Mouse (Mus musculus) ovary, adult 10 weeks (tissue): ENCODE data around the gene Sec14l2. TPM values are rescaled to one million over a fixed set of nuclear protein-coding genes. Genes with fewer than 3 reads are reported as not detected.

Source experiments
- polyA plus RNA-seq: library from polyadenylated mRNA; stranded (reverse); fragments of 350-450 nt; fragmentation: Illumina TruSeq; extraction: RNeasy Lipid Tissue Mini Kit (QIAGEN cat#74804); gene quantifications from one replicate; pipeline ENCODE4 v1.2.3, GENCODE M21; 2014

Gene Sec14l2
- polyA plus RNA-seq: 0.29 TPM

DNA sequence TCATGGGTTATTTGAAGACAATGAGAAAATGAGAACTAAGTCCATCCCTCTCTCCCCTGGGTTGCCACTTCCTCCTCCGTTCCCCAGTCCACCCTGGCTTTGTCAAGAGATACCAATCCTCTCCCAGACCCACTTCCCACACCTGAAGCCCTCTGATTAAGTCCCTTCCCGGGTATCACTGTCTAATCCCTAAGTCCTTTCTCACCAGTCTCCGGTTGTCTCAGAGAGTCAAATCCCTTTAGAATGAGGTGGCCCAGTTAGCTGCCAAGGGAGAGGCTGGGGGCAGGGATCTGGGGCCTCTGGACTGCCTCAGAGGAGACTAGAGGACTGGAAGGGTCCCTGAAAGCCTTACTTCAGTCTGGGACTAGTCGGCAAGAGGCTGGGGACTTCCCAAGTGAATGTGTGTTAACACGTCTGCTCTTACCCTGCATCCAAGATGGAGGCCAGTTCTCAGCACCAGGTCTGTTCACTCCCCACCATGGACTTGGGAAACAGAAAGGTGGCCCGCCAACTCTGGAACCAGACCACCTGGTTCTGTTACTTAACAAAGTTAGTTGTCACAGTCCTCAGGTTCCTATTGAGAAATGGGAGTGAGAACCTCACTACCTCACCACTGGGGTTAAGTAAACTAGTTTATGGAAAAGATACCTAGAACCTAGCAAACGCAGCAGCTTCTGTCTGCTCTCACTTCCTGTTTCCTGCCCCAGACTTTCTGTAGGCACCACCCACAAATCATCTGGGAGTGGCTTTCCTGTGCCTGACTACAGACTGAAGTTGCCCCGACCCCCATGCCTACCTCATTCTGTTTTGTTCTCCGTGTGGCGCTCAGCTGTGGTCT is at the start of gene Sec14l2:
TSS of gene Sec14l2 (minus strand) at position 674 of the 838 bp plus-strand sequence.

DNA sequence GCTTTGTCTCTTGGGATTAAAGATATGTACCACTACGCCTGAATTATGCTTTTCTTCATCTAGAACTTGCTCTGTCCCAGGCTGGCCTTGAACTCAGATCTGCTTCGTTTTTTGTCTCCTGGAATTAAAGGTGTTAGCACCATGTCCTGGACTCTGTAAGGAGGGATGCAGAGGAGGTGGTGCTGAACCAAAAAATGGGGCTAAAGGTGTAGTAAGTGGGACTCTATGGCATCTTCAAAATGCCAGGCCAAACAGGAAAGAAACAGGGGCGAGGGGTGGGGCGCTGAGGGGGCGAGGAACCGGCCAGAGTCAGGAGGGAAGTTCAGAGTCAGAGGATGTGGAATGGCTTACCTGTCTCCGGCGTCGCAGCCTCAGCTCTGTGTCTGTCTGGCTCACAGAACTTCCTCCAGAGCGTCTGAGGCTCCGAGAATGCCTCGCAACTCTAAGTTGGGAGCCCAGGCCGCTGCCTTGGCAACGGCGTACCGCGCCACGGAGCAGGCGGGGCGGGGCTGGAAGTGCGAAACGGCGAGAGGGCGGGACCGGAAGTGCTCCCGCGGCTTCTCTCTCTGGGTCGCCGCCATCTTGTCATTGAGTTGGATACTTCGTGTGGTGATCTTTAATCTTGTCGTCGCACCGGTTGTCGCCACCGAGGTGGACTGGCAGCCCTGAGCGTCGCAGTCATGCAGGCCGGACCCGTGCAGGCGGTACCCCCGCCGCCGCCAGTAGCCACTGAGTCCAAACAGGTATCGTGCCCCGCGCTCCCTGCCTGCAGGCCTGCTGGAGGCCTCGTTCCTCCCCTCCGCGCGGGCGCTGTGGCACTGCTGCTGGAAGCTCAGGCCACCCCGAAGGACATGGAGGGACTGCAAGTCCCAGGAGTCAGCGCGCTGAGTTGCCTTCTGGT is 36.8 kb upstream of the Sec14l2 start, which contains the start of the genes Ccdc157 and Sf3a1:
TSS of gene Ccdc157 (minus strand) at position 486 of the 901 bp plus-strand sequence.
TSS of gene Sf3a1 (plus strand) at position 543 of the 901 bp plus-strand sequence.

DNA sequence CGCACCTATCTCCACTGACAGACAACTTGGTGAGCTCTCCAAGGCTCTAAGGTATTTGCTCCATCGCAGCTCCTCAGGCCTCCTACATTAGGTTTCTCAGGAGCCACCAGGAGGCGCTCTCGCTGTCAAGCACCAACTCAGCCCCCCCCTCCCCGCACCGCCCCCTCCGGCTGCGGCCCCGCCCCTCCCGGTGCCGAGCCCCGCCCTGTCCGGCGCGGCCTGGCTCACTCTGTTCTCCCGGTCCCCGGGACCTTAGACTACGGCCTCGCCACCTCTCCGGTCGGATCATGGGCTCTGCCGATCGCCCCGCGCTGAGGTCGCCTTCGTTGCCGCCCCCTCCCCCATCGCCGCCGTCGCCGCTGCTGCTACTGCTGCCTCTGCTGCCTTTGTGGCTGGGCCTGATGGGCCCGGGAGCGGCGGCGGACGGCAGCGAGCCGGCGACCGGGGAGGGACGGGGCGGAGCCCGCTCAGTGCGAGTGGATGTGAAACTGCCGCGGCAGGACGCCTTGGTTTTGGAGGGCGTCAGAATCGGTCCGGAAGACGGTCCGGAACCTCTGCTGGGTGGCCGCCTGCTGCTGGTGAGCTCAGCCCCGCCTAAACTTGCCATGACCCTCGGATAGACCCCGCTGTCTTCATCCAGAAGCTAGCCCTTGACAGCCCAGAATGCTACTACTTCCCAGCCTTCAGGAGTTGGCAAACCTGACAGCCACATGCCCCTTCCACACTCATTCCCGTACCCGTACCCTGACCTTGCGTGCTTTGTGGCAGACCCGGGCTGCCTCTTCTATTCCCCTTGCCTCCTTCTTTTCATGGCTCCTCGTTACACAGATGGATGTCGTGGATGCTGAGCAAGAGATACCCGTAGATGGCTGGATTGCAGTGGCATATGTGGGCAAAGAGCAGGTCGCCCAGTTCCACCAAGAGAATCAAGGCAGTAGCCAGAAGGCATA is 12.0 kb upstream of the Sec14l2 start, which contains the start of gene Rnf215:
TSS of gene Rnf215 (plus strand) at position 217 of the 950 bp plus-strand sequence.

DNA sequence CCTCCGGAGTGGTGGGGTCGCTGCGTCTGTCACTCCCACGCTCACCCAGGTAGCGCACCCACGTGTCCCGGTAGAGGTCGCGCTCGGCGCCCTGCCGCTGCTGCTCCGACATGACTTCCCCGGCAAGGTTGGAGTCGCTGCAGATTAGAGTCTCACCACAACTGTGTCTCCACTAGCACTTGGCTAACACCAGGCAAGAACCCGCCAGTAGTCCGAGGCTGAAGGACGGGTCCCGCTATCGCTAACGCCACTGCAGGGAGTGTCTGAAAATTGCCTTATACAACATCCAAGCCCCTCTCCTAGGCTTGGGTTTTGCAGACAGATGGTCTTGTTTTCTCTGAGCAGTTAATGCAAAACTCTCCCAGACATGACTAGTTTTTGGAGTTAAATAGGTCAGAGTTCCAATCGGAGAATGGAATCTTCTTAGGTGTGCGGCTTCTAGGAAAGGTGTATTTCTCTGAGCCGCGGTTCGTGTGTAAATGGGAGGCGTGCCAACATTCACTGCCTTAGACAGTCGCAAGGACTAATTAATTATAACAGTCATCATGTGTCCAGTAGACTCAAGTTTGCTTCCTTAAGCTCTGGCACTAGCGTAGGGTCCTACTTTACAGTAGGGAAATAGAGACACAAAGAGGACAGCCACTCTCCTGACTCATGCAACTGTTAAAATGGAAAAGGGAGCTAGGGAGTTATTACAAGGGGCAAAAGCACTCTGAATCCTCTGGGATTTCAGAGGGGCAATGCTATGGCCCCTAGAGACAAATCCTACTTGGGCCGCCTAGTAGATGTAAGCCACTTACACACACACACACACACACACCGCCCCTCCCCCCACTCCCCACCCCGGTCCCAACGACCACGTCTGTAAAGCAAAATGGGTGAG is 27.8 kb downstream of the Sec14l2 start, which contains the start of gene Mtfp1:
TSS of gene Mtfp1 (minus strand) at position 275 of the 883 bp plus-strand sequence.

DNA sequence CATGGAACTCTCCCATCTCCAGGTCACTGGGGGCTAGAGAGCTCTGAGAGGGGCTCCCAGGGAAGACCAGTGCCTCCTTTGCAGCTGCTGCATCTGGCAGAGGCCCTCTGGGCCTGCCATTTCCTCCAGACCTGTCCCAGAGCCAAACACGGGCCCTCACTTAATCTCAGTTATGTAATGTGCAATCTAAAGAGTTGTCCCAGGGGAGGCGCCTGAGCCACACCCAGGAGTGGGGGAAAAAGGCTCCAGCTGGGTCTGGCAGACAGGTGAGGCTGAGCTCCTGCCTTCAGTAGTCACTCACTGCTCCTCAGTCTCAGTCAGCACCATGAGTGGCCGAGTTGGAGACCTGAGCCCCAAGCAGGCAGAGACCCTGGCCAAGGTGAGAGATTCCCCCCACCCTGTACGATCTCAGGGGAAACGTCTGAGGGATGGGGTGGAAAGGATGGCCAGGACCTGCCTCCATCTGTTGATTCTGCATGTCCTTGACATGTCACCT is 58.5 kb downstream of the Sec14l2 start, which contains the start of gene Sec14l3:
TSS of gene Sec14l3 (plus strand) at position 215 of the 496 bp plus-strand sequence.

Other genes with a start within 250 kb of the Sec14l2 start
- gene 4921536K21Rik, start 228.3 kb downstream of the Sec14l2 start, polyA plus RNA-seq: 0.57 TPM
- 6.6 TPM for gene Dusp18, start 228.2 kb downstream of the Sec14l2 start, polyA plus RNA-seq
- gene Slc35e4, start 208.8 kb downstream of the Sec14l2 start, polyA plus RNA-seq: 0.23 TPM
- gene Tcn2, start 191.3 kb downstream of the Sec14l2 start, polyA plus RNA-seq: 1.5 TPM
- 26.3 TPM for gene Pes1, start 159.4 kb downstream of the Sec14l2 start, polyA plus RNA-seq
- not detected for gene 4930556J24Rik, start 146.6 kb downstream of the Sec14l2 start, polyA plus RNA-seq
- not detected for gene Gal3st1, start 139.8 kb downstream of the Sec14l2 start, polyA plus RNA-seq
- gene Sec14l4, start 92.0 kb downstream of the Sec14l2 start, polyA plus RNA-seq: 0.51 TPM
- 15.0 TPM for gene Sec14l3, start 58.6 kb downstream of the Sec14l2 start, polyA plus RNA-seq
- gene Mtfp1, start 28.0 kb downstream of the Sec14l2 start, polyA plus RNA-seq: 3.6 TPM
- gene Rnf215, start 11.8 kb upstream of the Sec14l2 start, polyA plus RNA-seq: 2.9 TPM
- gene Ccdc157, start 36.9 kb upstream of the Sec14l2 start, polyA plus RNA-seq: 5.6 TPM
- 24.9 TPM for gene Sf3a1, start 36.9 kb upstream of the Sec14l2 start, polyA plus RNA-seq
- gene Tbc1d10a, start 63.4 kb upstream of the Sec14l2 start, polyA plus RNA-seq: not detected
- gene Castor1, start 94.8 kb upstream of the Sec14l2 start, polyA plus RNA-seq: not detected
- not detected for gene Osm, start 113.0 kb upstream of the Sec14l2 start, polyA plus RNA-seq
- gene Lif, start 134.1 kb upstream of the Sec14l2 start, polyA plus RNA-seq: 0.20 TPM